Comparison of ENCODE assay signal across 9 mouse cellular contexts in genomic region chr8:106400181-106400580, GRCm38 (mm10). TPM values are rescaled to one million over a fixed set of nuclear protein-coding genes. Genes with fewer than 3 reads are reported as not detected.
DNase-seq lines count a peak whose midpoint lies in the region; ATAC-seq and TF ChIP-seq lines count a peak whose summit lies in the region.
"Had no signal": no experiment of that assay in that cellular context is flagged by ENCODE, and none has a peak within 500 bp of the region (broad histone marks: within the 10 kb centered on the region; RNA-seq: fewer than 3 reads in every experiment).

No protein-coding gene starts in this region.

- peak overlapping the region; percentile 71 for H3K27ac ChIP-seq in heart, embryonic 12.5 days (ENCODE audit: poor library complexity, severe bottlenecking)
- H3K27ac ChIP-seq in layer of hippocampus, adult 2 months, result peak overlapping the region; percentile 7; the same call in 1 of the 2 replicates
- H3K27ac ChIP-seq in brown adipose tissue, adult 24 weeks (replicated peaks; ENCODE audit: low read depth, low read length), result peak overlapping the region; percentile 46; the same call in 1 of the 2 replicates
- no peak overlapping the region for H3K27ac ChIP-seq in midbrain, embryonic 13.5 days

- H3K4me2 ChIP-seq in heart, embryonic 12.5 days, result no peak overlapping the region
- H3K4me2 ChIP-seq in myocyte (ENCODE audit: low read depth), result peak overlapping the region; percentile 63
- H3K4me2 ChIP-seq in midbrain, embryonic 13.5 days (replicated peaks), result no peak overlapping the region

- DNase-seq in heart, adult 9 months (ENCODE audit: low spot score in 2 of 2), result no peak
- DNase-seq in layer of hippocampus, adult 2 months (ENCODE audit: low spot score in 2 of 2), result no peak
- DNase-seq in layer of hippocampus, postnatal 25 days (ENCODE audit: extremely low spot score in 1 of 2, low spot score in 1 of 2), result no peak
- no peak for DNase-seq in frontal cortex, postnatal 36 days (ENCODE audit: low spot score in 2 of 2)
- DNase-seq: right cerebral cortex, postnatal 14 days had no signal

- no peaks in the 10 kb centered on the region for H3K79me2 ChIP-seq in myocyte (ENCODE audit: control insufficient read depth, insufficient read depth)

- no peak overlapping the region for H3K4me3 ChIP-seq in heart, embryonic 12.5 days
- H3K4me3 ChIP-seq in layer of hippocampus, adult 2 months, result no peak overlapping the region
- no peak overlapping the region for H3K4me3 ChIP-seq in brown adipose tissue, adult 24 weeks (ENCODE audit: insufficient read depth, low read depth, low read length)
- no peak overlapping the region for H3K4me3 ChIP-seq in myocyte
- no peak overlapping the region for H3K4me3 ChIP-seq in midbrain, embryonic 13.5 days (replicated peaks)

- H3K36me3 ChIP-seq in heart, embryonic 12.5 days, result no peaks in the 10 kb centered on the region
- no peaks in the 10 kb centered on the region for H3K36me3 ChIP-seq in myocyte (ENCODE audit: control insufficient read depth, insufficient read depth)
- H3K36me3 ChIP-seq in midbrain, embryonic 13.5 days, result no peaks in the 10 kb centered on the region

- peaks cover 27% of the 10 kb centered on the region for H3K4me1 ChIP-seq in heart, embryonic 12.5 days (replicated peaks)
- H3K4me1 ChIP-seq in brown adipose tissue, adult 24 weeks (ENCODE audit: control insufficient read depth, insufficient read depth, insufficient read length, low read length), result peaks cover 6% of the 10 kb centered on the region
- H3K4me1 ChIP-seq in midbrain, embryonic 13.5 days (replicated peaks), result peaks cover 3% of the 10 kb centered on the region; the same call in 1 of the 2 replicates

- TF ChIP-seq POLR2A in myocyte (IDR thresholded peaks at IDR 0.05; ENCODE audit: insufficient read length, low read depth), result no peak

- TF ChIP-seq CTCF in layer of hippocampus, adult 2 months (conservative IDR thresholded peaks at IDR 0.05), result no peak

- WGBS in heart, embryonic 12.5 days, result 54% methylated on average over 5 of the region's 5 CpGs
- 51% methylated on average over 5 of the region's 5 CpGs for WGBS in midbrain, embryonic 13.5 days

- no peak overlapping the region for H3ac ChIP-seq in myocyte (ENCODE audit: control insufficient read depth, insufficient read length)

- no peaks in the 10 kb centered on the region for H3K27me3 ChIP-seq in heart, embryonic 12.5 days (replicated peaks)
- H3K27me3 ChIP-seq in myocyte (ENCODE audit: control insufficient read depth, insufficient read depth, insufficient read length), result no peaks in the 10 kb centered on the region
- H3K27me3 ChIP-seq in midbrain, embryonic 13.5 days, result no peaks in the 10 kb centered on the region

- no peak for ATAC-seq in heart, embryonic 12.5 days (ENCODE audit: insufficient number of reproducible peaks, low FRiP score)
- ATAC-seq in midbrain, embryonic 13.5 days, result no peak

- H3K9ac ChIP-seq in heart, embryonic 12.5 days, result peak overlapping the region; percentile 31; the same call in 1 of the 2 replicates
- H3K9ac ChIP-seq in midbrain, embryonic 13.5 days (replicated peaks), result no peak overlapping the region

- H3K9me3 ChIP-seq in heart, embryonic 12.5 days (replicated peaks), result no peaks in the 10 kb centered on the region
- H3K9me3 ChIP-seq in midbrain, embryonic 13.5 days, result no peaks in the 10 kb centered on the region

TF ChIP-seq in myocyte, 11 proteins besides CTCF, POLR2A, EP300 and RAD21:
- no peak for TF ChIP-seq TCF3 (IDR thresholded peaks at IDR 0.05; ENCODE audit: insufficient read length, low read depth)
- TF ChIP-seq MYOD1 (IDR thresholded peaks at IDR 0.05; ENCODE audit: control insufficient read depth in 1 of 3, insufficient read length in 2 of 3, low read depth in 2 of 3), result no peak
- TF ChIP-seq CEBPB (IDR thresholded peaks at IDR 0.05; ENCODE audit: insufficient read depth, poor library complexity, severe bottlenecking), result no peak
- no peak for TF ChIP-seq SRF (IDR thresholded peaks at IDR 0.05; ENCODE audit: control insufficient read depth, insufficient read length, low read depth)
- no peak for TF ChIP-seq MYOG (IDR thresholded peaks at IDR 0.05; ENCODE audit: control insufficient read depth in 1 of 3, insufficient read depth in 1 of 3, insufficient read length in 2 of 3, low read depth in 2 of 3)
- no peak for TF ChIP-seq USF1 (IDR thresholded peaks at IDR 0.05; ENCODE audit: low read depth)
- no peak for TF ChIP-seq REST (IDR thresholded peaks at IDR 0.05; ENCODE audit: insufficient read depth, insufficient read length)
- TF ChIP-seq MAX (IDR thresholded peaks at IDR 0.05; ENCODE audit: low read depth), result no peak
- TF ChIP-seq POLR2AphosphoS2 (IDR thresholded peaks at IDR 0.05; ENCODE audit: insufficient read length, low read depth), result no peak

RNA-seq across cellular contexts. Expression of gene Zfp90, which starts 14.9 kb away (rescaled TPM):
- 13.8 and 14.1 TPM in 2 replicates for polyA plus RNA-seq in heart, embryonic 12.5 days (2016; fragmentation: Nextera tagmentation; extraction: Ambion mirVana)
- 10 to 100 TPM; 10.6 to 12.9 TPM for total RNA-seq in layer of hippocampus, adult 2 months (2021)
- 10 to 100 TPM; 10.9 to 13.3 TPM for total RNA-seq in layer of hippocampus, postnatal 25 days (2021)
- polyA plus RNA-seq in brown adipose tissue, adult 24 weeks (2012; ENCODE audit: insufficient read depth, insufficient read length, missing spikeins), result 1.0 and 2.1 TPM in 2 replicates
- 3.9 TPM for polyA plus RNA-seq in myocyte (2012; fragmentation: generic; extraction: Trizol)
- 44.4 and 46.9 TPM in 2 replicates for polyA plus RNA-seq in midbrain, embryonic 13.5 days (2015; fragmentation: Nextera tagmentation; extraction: Ambion mirVana)
